Mouse (Mus musculus) midbrain, postnatal 0 days (tissue): ENCODE data around the gene Snx22. TPM values are rescaled to one million over a fixed set of nuclear protein-coding genes. Genes with fewer than 3 reads are reported as not detected.

Source experiments
- ATAC-seq: fragments of 200-750 bp; cut with Nextera tagmentation; 2 replicates; pipeline ENCODE4 v1.8.0; 2017; ENCODE audit warnings: moderate number of reproducible peaks, mild to moderate bottlenecking, moderate TSS enrichment, moderate library complexity; ENCODE audit not compliant: low FRiP score
- DNase-seq: peaks from one replicate; pipeline ENCODE4 v3.0.0-alpha.2; 2015; ENCODE audit warnings: low spot score
- H3K27ac ChIP-seq: fragments of 300-500 bp; sonication (generic); 2 replicates; pipeline ENCODE4 v1.5.1; 2014; ENCODE audit warnings: low read depth, mild to moderate bottlenecking, low read length, mixed read lengths
- H3K27me3 ChIP-seq: fragments of 300-500 bp; sonication (generic); 2 replicates; pipeline ENCODE4 v1.6.1; 2014; ENCODE audit warnings: low read length, control low read depth, mixed read lengths; ENCODE audit not compliant: insufficient read depth
- H3K36me3 ChIP-seq: fragments of 300-500 bp; sonication (generic); 2 replicates; pipeline ENCODE4 v1.6.1; 2014; ENCODE audit warnings: low read length, control low read depth, mixed read lengths; ENCODE audit not compliant: insufficient read depth
- H3K4me1 ChIP-seq: fragments of 300-500 bp; sonication (generic); 2 replicates; pipeline ENCODE4 v1.6.1; 2014; ENCODE audit warnings: mild to moderate bottlenecking, control low read depth, antibody characterized with exemption, low read length, mixed read lengths; ENCODE audit not compliant: insufficient read depth
- H3K4me2 ChIP-seq: fragments of 300-500 bp; sonication (generic); 2 replicates; pipeline ENCODE4 v1.6.1; 2014; ENCODE audit warnings: low read depth, mild to moderate bottlenecking, low read length, mixed read lengths; ENCODE audit not compliant: poor library complexity, severe bottlenecking
- H3K4me3 ChIP-seq: fragments of 300-500 bp; sonication (generic); 2 replicates; pipeline ENCODE4 v1.5.1; 2014; ENCODE audit warnings: low read depth, mild to moderate bottlenecking, low read length, moderate library complexity
- H3K9ac ChIP-seq: fragments of 300-500 bp; sonication (generic); replicated peaks from 2 replicates; pipeline ENCODE4 v1.6.1; 2014; ENCODE audit warnings: mild to moderate bottlenecking, low read length, moderate library complexity, mixed read lengths; ENCODE audit not compliant: poor library complexity, severe bottlenecking
- H3K9me3 ChIP-seq: fragments of 300-500 bp; sonication (generic); 2 replicates; pipeline ENCODE4 v1.6.1; 2016; ENCODE audit warnings: low read length, control low read depth
- CTCF ChIP-seq: IDR thresholded peaks from 2 replicates; pipeline ENCODE4 v1.5.1; 2016; ENCODE audit warnings: antibody characterized with exemption, mild to moderate bottlenecking
- WGBS: fragments of 180-500 bp; shearing (Covaris S2); extraction: QIAGEN DNeasy Blood & Tissue Kit; methylation state at CpG from one replicate; pipeline ENCODE4 v1.1.7; 2014; 5-methylcytosine and 5-hydroxymethylcytosine counted together
- polyA plus RNA-seq: library from polyadenylated mRNA; unstranded; fragments of >200 nt; fragmentation: Nextera tagmentation; extraction: Ambion mirVana; gene quantifications from 2 replicates; pipeline ENCODE4 v1.2.1, GENCODE M21; 2015
- total RNA-seq: library from RNA; depleted of rRNA; stranded (reverse); fragments of >200 nt; gene quantifications from 2 replicates; pipeline ENCODE4 v1.2.3, GENCODE M21; 2014; rRNA removed

Gene Snx22
- 6.7 and 7.4 TPM in 2 replicates for total RNA-seq
- polyA plus RNA-seq, result 9.6 and 11.1 TPM in 2 replicates

GRCm38 (mm10) chr9:66069583-66069982 is at the start of gene Snx22:
Snx22 (minus strand) TSS chr9:66069719.
- Histone ChIP-seq H3K4me3 (peak within 1 kb of the TSS; percentile 56), H3K4me1 (peaks cover 3% of the 10 kb centered on the region; the same call in 1 of the 2 replicates), H3K9me3 (no peaks in the 10 kb centered on the region), H3K27ac (no peak within 1 kb of the TSS), H3K9ac (peak within 1 kb of the TSS; percentile 74), H3K4me2 (peak within 1 kb of the TSS; percentile 86), H3K27me3 (no peaks in the 10 kb centered on the region), H3K36me3 (peaks cover 19% of the 10 kb centered on the region)
- TF ChIP-seq CTCF, result no peak
- peak; percentile 70 for ATAC-seq
- peak; percentile 76 for DNase-seq
- 1% methylated on average over 22 of the region's 22 CpGs for WGBS

GRCm38 (mm10) chr9:66116890-66117289 is 47.4 kb upstream of the Snx22 start:
- H3K9me3 ChIP-seq, result no peaks in the 10 kb centered on the region
- no peaks in the 10 kb centered on the region for H3K4me1 ChIP-seq
- no peak overlapping the region for H3K9ac ChIP-seq
- no peak for TF ChIP-seq CTCF
- H3K36me3 ChIP-seq, result peaks cover 3% of the 10 kb centered on the region; the same call in 1 of the 2 replicates
- H3K27me3 ChIP-seq, result no peaks in the 10 kb centered on the region
- ATAC-seq (no peak), DNase-seq (peak; percentile 9)
- 54% methylated on average over 8 of the region's 8 CpGs for WGBS
- H3K4me3 ChIP-seq, result no peak overlapping the region
- no peak overlapping the region for H3K27ac ChIP-seq
- H3K4me2 ChIP-seq, result no peak overlapping the region

GRCm38 (mm10) chr9:66114341-66114740 is 44.8 kb upstream of the Snx22 start:
- Histone ChIP-seq H3K27ac (no peak overlapping the region), H3K4me2 (no peak overlapping the region), H3K4me3 (no peak overlapping the region), H3K27me3 (no peaks in the 10 kb centered on the region), H3K4me1 (no peaks in the 10 kb centered on the region), H3K9me3 (no peaks in the 10 kb centered on the region), H3K36me3 (peaks cover 3% of the 10 kb centered on the region; the same call in 1 of the 2 replicates), H3K9ac (no peak overlapping the region)
- DNase-seq, result no peak
- no peak for ATAC-seq
- TF ChIP-seq CTCF, result no peak
- 88% methylated on average over 3 of the region's 3 CpGs for WGBS

GRCm38 (mm10) chr9:66110611-66111379 is 41.3 kb upstream of the Snx22 start:
- TF ChIP-seq CTCF, result no peak
- WGBS, result 17% methylated on average over 8 of the region's 8 CpGs
- no peaks in the 10 kb centered on the region for H3K9me3 ChIP-seq
- no peak for DNase-seq
- no peak for ATAC-seq
- H3K36me3 ChIP-seq, result peaks cover 15% of the 10 kb centered on the region; the same call in 1 of the 2 replicates
- H3K4me1 ChIP-seq, result no peaks in the 10 kb centered on the region
- no peaks in the 10 kb centered on the region for H3K27me3 ChIP-seq
- no peak overlapping the region for H3K9ac ChIP-seq
- no peak overlapping the region for H3K4me3 ChIP-seq
- H3K27ac ChIP-seq, result 0 out of 2 replicates have a peak overlapping the region, but pooled peaks have one; percentile 26
- H3K4me2 ChIP-seq, result no peak overlapping the region

GRCm38 (mm10) chr9:66110126-66110525 is 40.6 kb upstream of the Snx22 start:
- H3K9me3 ChIP-seq, result no peaks in the 10 kb centered on the region
- H3K27ac ChIP-seq, result 0 out of 2 replicates have a peak overlapping the region, but pooled peaks have one; percentile 26
- H3K4me2 ChIP-seq, result no peak overlapping the region
- DNase-seq, result no peak
- no peaks in the 10 kb centered on the region for H3K27me3 ChIP-seq
- 42% methylated on average over 8 of the region's 8 CpGs for WGBS
- ATAC-seq, result no peak
- peaks cover 21% of the 10 kb centered on the region for H3K36me3 ChIP-seq
- H3K9ac ChIP-seq, result no peak overlapping the region
- no peak for TF ChIP-seq CTCF
- H3K4me1 ChIP-seq, result no peaks in the 10 kb centered on the region
- H3K4me3 ChIP-seq, result no peak overlapping the region

- Histone ChIP-seq H3K4me2 (no peak overlapping the region), H3K36me3 (peaks cover 23% of the 10 kb centered on the region), H3K27ac (no peak overlapping the region), H3K9ac (no peak overlapping the region), H3K27me3 (no peaks in the 10 kb centered on the region), H3K9me3 (no peaks in the 10 kb centered on the region), H3K4me1 (no peaks in the 10 kb centered on the region), H3K4me3 (no peak overlapping the region)
- no peak for TF ChIP-seq CTCF
- no peak for ATAC-seq
- DNase-seq, result no peak
- 100% methylated on average over 1 of the region's 1 CpGs for WGBS
These were observed 40.1 kb upstream of the Snx22 start for GRCm38 (mm10) chr9:66109574-66109973.
